Mouse (Mus musculus) heart, postnatal 10 days (tissue): ENCODE measurements at regions not wholly inside any gene's neighbourhood (a gene's known extent, or its start where the extent isn't known, plus 50 kb on each side); places are given as distances from the start of the nearest gene placed in this dataset.

Source experiments
- DNase-seq, 2 experiments: peaks; one replicate each; pipeline ENCODE4 v3.0.0; 2021
- intact Hi-C: fragments of 180-260 bp; cut with DNase I; formaldehyde crosslinking; loops from one replicate; pipeline ENCODE4 v1.15.1; 2025

DNA sequence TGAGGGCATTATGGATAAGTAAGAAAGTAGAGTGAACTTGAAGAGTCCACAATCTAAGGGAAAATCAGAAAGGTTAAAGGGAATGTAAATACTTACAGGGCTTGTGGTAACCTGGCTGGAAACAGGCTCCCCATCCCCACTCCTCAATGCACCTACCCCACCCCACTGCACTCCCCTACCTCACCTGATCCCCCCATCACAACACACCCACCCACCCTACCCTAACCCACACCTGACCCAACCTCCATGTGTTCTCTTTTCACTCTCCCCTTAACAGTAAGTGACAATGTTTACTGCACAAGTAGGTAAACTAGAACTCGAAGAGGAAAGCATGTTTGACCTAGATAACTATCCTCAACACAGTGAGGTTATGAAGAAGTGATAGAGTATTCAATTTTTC is 247.9 kb upstream of the Zc3h15 start:
- intact Hi-C loops, result no loop called here
- no peak for DNase-seq

DNA sequence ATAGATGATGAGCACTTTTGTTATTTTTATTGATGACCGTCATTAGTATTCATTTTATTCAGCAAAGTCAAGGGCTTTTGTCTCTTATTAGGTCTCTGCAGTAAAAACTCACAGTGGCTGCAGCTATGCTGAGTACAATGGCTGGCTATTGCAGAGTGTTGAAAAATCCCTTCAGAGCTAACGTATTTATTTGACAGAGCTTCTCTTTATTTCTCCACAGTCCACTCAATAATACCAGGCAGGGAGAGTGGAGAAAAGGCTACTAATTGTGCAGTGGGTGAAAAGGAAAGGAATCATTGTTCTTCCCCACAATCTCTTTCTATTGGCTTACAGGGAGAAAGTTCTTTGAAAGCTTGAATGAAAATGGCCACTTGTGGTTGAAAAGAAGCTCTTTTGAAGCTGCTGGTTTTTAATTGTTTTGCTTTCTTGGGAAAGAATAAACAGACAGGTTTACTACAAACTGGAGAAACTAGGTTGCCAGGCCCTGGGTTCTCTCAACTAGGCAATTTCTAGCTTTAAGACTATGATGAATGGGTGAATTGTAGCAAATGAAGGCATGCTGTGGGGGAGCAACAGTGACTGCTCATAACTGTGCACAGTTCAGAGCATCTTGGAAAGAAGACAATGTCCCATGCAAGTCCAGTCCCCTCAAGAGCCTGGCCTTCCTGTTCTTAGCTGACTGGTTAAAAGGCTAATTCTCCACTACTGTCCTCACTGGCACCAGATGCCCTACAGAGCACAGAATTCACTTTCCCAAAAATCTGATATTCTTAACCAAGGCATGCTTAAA is 247.2 kb upstream of the Zc3h15 start:
- intact Hi-C loops, result no loop called here
- DNase-seq, result no peak

DNA sequence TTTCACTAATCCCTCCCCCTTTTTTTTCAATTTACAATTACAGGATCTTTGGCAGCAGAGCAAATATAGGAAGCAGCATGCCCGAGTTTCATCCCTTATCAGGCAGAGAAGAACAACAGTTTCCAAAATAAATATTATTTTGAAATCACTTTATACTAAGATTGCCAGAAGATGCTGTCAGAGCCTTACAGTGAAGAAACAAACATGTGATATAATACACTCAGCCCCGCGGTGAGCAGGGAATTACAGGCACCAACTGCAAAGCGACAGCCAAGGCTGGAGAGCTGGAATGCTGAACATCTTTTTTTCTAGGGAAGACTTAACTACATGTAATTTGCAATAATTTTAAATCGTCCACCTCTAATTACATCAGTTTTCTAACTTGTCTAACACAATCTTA is 201.5 kb upstream of the Zc3h15 start:
- intact Hi-C loops, result no loop called here
- DNase-seq, result peak; percentile 24 to 32

DNA sequence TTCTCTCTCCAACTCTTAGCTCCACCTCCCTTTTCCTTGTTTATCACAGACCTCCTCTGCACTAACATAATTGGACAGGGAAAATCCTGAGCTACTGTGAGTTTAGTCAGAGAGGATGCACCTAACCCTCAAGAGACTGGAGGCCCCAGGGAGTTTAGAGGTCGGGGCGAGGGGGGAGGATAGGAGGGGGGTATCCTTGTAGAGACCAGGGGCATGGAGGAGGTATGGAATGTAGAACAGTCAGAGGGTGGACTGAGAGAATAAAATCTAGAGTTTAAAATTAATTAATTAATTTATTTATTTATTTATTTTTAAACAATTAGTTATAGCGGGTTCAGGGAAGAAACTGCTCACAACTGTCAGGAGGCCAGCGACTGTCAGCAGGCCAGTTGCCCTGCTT is 192.9 kb upstream of the Zc3h15 start:
- intact Hi-C loops, result no loop called here

More for the DNA sequence above, 192.9 kb upstream of the Zc3h15 start:
- no peak for DNase-seq
